Mouse (Mus musculus): ENCODE measurements around the gene Cltb. TPM values are rescaled to one million over a fixed set of nuclear protein-coding genes. Genes with fewer than 3 reads are reported as not detected.

Cltb gene
- total and polyA plus RNA-seq, 2 experiments from 2014 or later = 224 to 278 TPM

DNA sequence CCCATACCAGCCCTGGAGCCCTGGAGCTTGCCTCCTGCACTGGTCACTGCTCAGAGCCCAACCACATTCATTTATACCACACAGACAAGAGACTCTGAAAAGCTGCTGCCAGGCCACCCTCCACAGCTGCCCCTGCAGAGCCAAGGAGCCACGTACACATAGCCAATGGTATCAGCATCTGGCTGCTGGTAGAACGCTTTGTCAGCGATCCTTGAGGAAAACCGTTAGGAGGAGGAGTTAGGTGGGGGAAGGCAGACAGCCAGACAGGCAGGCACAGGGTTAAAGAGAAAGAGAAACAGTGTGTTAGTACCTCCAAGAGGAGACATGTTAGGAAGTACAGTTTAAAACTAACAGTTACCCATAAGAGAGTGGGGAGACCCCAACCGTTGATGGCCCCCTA is 14.3 kb downstream of the Cltb start:
- no peak for DNase-seq
- TF ChIP-seq CTCF (IDR thresholded peaks at IDR 0.05; ENCODE audit: low read depth) = no peak
- 0 out of 2 replicates have a peak, but pooled peaks have one; percentile 42 for ATAC-seq
- Histone ChIP-seq H3K4me1 (ENCODE audit: insufficient read depth) (no peaks in the 10 kb centered on the region), H3K9me3 (ENCODE audit: low read length) (no peaks in the 10 kb centered on the region), H3K4me2 (ENCODE audit: low read depth) (no peak overlapping the region), H3K4me3 (ENCODE audit: low read depth, low read length) (no peak overlapping the region), H3K36me3 (ENCODE audit: insufficient read depth) (peaks cover 57% of the 10 kb centered on the region), H3K27me3 (ENCODE audit: insufficient read depth, low read length) (no peaks in the 10 kb centered on the region), H3K9ac (no peak overlapping the region), H3K27ac (ENCODE audit: low read depth, low read length) (no peak overlapping the region)
- 68% methylated on average over 5 of the region's 5 CpGs for whole genome bisulfite sequencing

GRCm38 (mm10) chr13:54596107-54596690 is 14.9 kb downstream of the Cltb start:
- WGBS = 78% methylated on average over 8 of the region's 8 CpGs
- Histone ChIP-seq H3K27ac (ENCODE audit: low read depth, low read length) (no peak overlapping the region), H3K9ac (no peak overlapping the region), H3K27me3 (ENCODE audit: insufficient read depth, low read length) (no peaks in the 10 kb centered on the region), H3K36me3 (ENCODE audit: insufficient read depth) (peaks cover 54% of the 10 kb centered on the region), H3K4me2 (ENCODE audit: low read depth) (no peak overlapping the region), H3K9me3 (ENCODE audit: low read length) (no peaks in the 10 kb centered on the region), H3K4me1 (ENCODE audit: insufficient read depth) (peaks cover 5% of the 10 kb centered on the region; the same call in 1 of the 2 replicates), H3K4me3 (ENCODE audit: low read depth, low read length) (no peak overlapping the region)
- DNase-seq = no peak
- TF ChIP-seq CTCF (IDR thresholded peaks at IDR 0.05; ENCODE audit: low read depth) = no peak
- no peak for ATAC-seq

GRCm38 (mm10) chr13:54593617-54594016 is 17.5 kb downstream of the Cltb start:
- 86% methylated on average over 11 of the region's 11 CpGs for WGBS
- Histone ChIP-seq H3K36me3 (ENCODE audit: insufficient read depth) (peaks cover 50% of the 10 kb centered on the region), H3K27ac (ENCODE audit: low read depth, low read length) (no peak overlapping the region), H3K4me1 (ENCODE audit: insufficient read depth) (peaks cover 8% of the 10 kb centered on the region; the same call in 1 of the 2 replicates), H3K27me3 (ENCODE audit: insufficient read depth, low read length) (no peaks in the 10 kb centered on the region), H3K9ac (no peak overlapping the region), H3K9me3 (ENCODE audit: low read length) (no peaks in the 10 kb centered on the region), H3K4me3 (ENCODE audit: low read depth, low read length) (no peak overlapping the region), H3K4me2 (ENCODE audit: low read depth) (no peak overlapping the region)
- no peak for DNase-seq
- TF ChIP-seq CTCF (IDR thresholded peaks at IDR 0.05; ENCODE audit: low read depth) = no peak
- ATAC-seq = no peak

DNA sequence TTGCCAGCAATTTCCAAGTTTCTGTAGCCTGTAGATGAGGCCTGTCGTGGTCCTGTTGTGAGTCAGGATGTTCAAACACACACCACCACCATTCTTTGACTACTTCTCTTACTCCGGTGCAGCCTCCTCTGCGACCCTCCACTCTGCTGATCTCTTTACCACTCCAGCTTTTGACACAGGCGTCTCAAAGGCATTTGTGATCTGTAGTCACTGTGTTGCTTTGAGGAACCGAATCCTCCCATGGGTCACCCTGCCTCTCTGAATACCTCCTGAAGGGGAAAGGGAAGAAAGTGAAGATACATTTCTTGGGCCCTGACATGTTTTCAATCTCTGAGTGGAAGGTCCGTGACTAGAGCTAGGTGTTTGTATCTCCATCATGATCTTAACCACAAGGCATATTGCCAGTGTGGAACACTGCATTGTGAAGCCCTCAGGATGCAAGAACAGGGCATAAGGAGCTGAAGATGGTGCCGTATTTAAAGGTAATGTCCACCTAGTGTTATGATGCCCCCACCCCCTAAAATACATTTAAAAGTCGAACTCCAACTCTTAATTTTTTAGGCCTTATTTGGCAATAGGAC is 19.3 kb downstream of the Cltb start:
- H3K4me2 ChIP-seq (ENCODE audit: low read depth) = peak overlapping the region; percentile 74
- H3K9me3 ChIP-seq (ENCODE audit: low read length) = no peaks in the 10 kb centered on the region
- DNase-seq (no peak), ATAC-seq (no peak)
- H3K36me3 ChIP-seq (ENCODE audit: insufficient read depth) = peaks cover 38% of the 10 kb centered on the region
- no peak for TF ChIP-seq CTCF (IDR thresholded peaks at IDR 0.05; ENCODE audit: low read depth)
- no peaks in the 10 kb centered on the region for H3K27me3 ChIP-seq (ENCODE audit: insufficient read depth, low read length)
- H3K4me1 ChIP-seq (ENCODE audit: insufficient read depth) = peaks cover 9% of the 10 kb centered on the region; the same call in 1 of the 2 replicates
- no peak overlapping the region for H3K4me3 ChIP-seq (ENCODE audit: low read depth, low read length)
- no peak overlapping the region for H3K9ac ChIP-seq
- WGBS = 95% methylated on average over 8 of the region's 8 CpGs
- no peak overlapping the region for H3K27ac ChIP-seq (ENCODE audit: low read depth, low read length)

DNA sequence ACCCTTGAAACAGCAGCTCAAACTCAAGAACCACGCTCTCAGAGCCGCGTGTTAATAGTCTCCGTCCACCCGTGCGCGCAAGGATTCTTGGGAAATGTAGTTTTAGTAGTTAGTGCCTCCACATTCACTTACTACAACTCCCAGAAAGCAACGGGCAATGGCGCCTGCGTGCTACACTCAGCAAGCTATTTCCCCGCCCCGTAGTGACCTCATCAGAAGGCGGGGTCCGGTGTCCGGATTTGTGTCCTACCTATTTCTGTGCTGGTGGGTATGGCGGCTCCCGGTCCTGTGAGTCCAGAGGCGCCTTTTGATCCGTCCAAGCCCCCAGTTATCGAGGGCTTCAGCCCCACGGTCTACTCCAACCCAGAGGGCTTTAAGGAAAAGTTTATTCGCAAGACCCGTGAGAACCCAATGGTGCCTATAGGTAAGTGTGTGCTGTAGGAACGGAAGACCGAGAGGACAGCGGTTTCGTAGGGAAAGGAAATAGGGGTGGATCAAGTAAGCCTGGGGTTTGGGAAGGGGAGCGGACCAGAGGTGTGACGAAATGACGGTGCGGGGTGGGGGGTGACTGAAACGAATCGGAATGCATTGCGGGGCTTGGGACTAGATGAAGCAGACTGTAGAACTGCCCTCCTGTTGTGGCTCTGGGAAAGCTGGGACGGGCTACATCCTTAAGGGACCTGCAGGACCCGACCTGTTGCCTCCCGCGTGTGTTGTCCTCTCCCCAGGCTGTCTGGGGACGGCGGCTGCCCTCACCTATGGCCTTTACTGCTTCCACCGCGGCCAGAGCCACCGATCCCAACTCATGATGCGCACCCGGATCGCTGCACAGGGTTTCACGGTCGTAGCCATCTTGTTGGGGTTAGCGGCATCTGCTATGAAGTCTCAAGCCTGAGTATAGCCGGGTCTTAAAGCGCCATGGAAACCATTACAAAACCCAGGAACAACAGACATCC is 20.9 kb downstream of the Cltb start, which contains the start of the genes Nop16 and Higd2a:
Gene Nop16, minus strand, starts transcription at position 95 of the 956 bp plus-strand sequence.
Gene Higd2a, plus strand, starts transcription at position 212 of the 956 bp plus-strand sequence.
- 1% methylated on average over 51 of the region's 51 CpGs for WGBS
- H3K4me1 ChIP-seq (ENCODE audit: insufficient read depth) = peaks cover 9% of the 10 kb centered on the region; the same call in 1 of the 2 replicates
- peak within 1 kb of the TSS; percentile 62 for H3K4me3 ChIP-seq (ENCODE audit: low read depth, low read length)
- peak within 1 kb of the TSS; percentile 90 for H3K27ac ChIP-seq (ENCODE audit: low read depth, low read length)
- H3K36me3 ChIP-seq (ENCODE audit: insufficient read depth) = peaks cover 33% of the 10 kb centered on the region
- no peaks in the 10 kb centered on the region for H3K27me3 ChIP-seq (ENCODE audit: insufficient read depth, low read length)
- peak within 1 kb of the TSS; percentile 79 for H3K9ac ChIP-seq
- no peaks in the 10 kb centered on the region for H3K9me3 ChIP-seq (ENCODE audit: low read length)
- H3K4me2 ChIP-seq (ENCODE audit: low read depth) = peak within 1 kb of the TSS; percentile 74
- ATAC-seq = peak; percentile 96
- TF ChIP-seq CTCF (IDR thresholded peaks at IDR 0.05; ENCODE audit: low read depth) = no peak
- peak; percentile 98 for DNase-seq

GRCm38 (mm10) chr13:54589414-54589995 is 21.6 kb downstream of the Cltb start:
- no peak for DNase-seq
- Histone ChIP-seq H3K9ac (peak overlapping the region; percentile 79), H3K4me1 (ENCODE audit: insufficient read depth) (peaks cover 9% of the 10 kb centered on the region; the same call in 1 of the 2 replicates), H3K9me3 (ENCODE audit: low read length) (no peaks in the 10 kb centered on the region), H3K27me3 (ENCODE audit: insufficient read depth, low read length) (no peaks in the 10 kb centered on the region), H3K4me3 (ENCODE audit: low read depth, low read length) (peak overlapping the region; percentile 62), H3K36me3 (ENCODE audit: insufficient read depth) (peaks cover 34% of the 10 kb centered on the region), H3K4me2 (ENCODE audit: low read depth) (peak overlapping the region; percentile 74), H3K27ac (ENCODE audit: low read depth, low read length) (peak overlapping the region; percentile 90; the same call in 1 of the 2 replicates)
- no peak for TF ChIP-seq CTCF (IDR thresholded peaks at IDR 0.05; ENCODE audit: low read depth)
- 2% methylated on average over 24 of the region's 24 CpGs for WGBS
- ATAC-seq = peak; percentile 5
